Mouse (Mus musculus) skeletal muscle tissue, adult 2 months (tissue): Measurements from ENCODE around the gene Chaf1a.
A peak's percentile ranks its signal among the peaks of the same experiment; 100 is the strongest.
"Not testable (repeated sequence)": the region's sequence is repeated elsewhere in the genome, so short reads cannot be mapped to it uniquely, and the experiment has no call there.

Source experiments
- DNase-seq: peaks from one replicate; pipeline ENCODE4 v3.0.0-alpha.2; 2012; ENCODE audit warnings: low read depth, low spot score

Chaf1a gene

GRCm38 (mm10) chr17:56038583-56039261 lies 1.5 kb upstream of the Chaf1a start:
- no peak for DNase-seq

DNA sequence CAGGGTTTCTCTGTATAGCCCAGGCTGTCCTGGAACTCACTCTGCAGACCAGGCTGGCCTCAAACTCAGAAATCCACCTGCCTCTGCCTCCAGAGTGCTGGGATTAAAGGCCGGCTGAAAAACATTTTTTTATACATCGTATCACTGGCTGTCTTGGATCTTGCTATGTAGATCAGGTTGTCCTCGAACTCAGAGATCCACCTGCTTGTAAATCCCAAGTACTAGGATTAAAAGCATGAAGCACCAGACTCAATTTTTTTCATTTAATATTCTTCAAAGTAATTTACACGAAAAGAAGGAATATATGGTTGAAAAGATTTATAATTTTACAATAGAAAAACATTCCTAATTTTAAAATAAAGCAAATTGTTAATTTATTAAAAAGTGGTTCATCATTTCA lies 894 bp upstream of the Chaf1a start:
- no peak for DNase-seq

- no peak for DNase-seq
These were observed 571 bp downstream of the Chaf1a start for GRCm38 (mm10) chr17:56040857-56041163.

DNA sequence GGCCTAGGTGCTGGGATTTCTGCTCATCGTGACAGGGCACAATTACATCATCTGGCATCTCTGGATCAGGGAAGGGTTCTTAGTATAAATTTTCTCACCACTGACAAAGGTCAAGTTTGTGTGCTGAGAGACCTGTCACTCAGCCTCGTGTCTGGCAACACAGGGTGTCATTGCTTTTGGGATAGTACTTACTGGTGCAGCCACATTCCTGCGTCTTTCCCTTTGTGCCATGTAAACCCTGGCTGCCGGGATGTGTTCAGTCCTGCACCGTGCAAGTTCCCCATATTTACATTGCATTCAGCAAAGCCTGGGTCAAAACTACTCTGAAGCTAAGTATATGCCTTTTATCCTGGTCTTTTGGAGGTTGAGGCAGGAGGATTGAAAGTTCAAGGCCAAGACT lies 11.1 kb downstream of the Chaf1a start:
- no peak for DNase-seq

GRCm38 (mm10) chr17:56054938-56055337 lies 14.7 kb downstream of the Chaf1a start:
- no peak for DNase-seq

DNA sequence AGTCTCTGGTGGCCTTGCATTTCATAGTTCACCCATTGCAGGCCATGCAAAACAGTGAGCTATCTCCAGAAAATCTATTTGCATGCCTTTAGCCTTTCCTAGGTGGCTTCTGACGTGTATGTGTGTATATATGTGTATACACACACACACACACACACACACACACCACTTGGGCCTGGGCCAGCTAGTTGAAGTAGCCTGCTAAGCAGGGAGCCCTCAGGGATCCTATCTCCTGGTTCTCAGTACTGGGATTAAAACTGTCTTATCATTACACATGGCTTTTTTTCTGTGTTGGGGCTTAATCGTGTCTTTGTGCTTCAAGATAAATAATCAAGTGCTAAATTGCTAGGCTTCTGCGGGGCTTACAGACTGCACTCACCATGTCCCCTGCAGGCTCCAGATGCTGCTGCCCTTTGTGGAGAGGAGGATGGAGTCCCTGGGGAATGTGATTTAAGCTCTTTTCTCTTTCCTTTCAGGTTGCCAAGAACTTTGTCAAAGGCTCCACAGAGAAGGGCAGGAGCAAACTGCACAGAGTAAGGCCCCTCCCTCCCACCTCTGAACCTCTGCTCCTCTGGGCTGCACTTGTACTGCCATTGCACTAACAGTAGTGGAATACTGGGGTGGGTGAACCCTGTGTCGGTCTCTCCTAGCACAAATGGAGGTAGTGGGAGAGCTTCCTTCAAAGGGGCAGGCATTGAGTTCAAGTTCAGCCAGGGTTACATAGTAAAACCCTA lies 15.9 kb downstream of the Chaf1a start:
- no peak for DNase-seq

DNA sequence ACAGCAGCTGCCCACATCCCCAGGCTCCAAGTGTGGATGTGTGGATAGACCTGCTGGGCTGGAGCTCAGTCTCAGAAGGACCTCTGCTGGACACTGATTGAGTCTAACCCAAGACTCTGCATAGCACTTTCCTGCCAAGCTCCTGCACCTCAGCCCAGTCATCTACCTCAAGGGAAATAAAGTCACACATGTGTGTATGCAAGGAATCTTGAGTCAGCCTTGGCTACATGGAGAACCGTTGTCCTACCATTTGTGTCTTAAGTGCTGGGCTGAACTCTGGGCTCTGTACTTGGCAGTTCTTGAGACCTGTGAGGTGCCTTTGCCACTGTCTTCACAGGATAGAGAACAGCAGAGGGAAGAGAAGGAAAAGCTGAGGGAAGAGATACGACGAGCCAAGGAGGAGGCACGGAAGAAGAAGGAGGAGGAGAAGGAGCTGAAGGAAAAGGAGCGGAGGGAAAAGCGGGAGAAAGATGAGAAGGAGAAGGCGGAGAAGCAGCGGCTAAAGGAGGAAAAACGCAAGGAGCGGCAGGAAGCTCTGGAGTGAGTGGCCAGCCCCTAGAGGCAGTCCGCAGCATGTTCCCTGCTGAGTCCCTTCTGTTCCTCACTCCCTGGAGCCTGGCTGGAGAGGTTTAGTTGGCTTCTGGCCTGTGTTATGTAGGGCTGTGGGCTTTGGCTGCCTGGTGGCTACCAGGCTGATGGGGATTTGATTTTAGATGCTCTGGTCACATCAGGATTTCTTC lies 17.3 kb downstream of the Chaf1a start:
- DNase-seq = no peak

DNA sequence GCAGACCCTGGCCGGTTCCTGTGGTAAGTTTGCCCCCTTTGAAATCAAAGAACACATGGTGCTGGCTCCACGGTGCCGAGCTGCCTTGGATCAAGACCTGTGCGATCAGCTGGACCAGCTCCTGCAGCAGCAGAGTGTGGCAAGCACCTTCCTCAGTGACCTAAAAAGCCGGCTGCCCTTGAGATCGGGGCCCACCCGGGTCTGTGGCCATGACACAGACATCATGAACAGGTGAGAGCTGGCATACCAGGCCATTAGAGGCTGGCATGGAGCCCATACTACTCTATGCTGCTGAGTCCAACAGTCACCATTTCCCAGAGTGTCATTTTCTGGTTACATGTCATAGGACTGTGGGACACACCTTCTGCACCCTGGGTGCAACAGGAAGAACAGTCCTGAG lies 21.8 kb downstream of the Chaf1a start:
- DNase-seq = no peak

GRCm38 (mm10) chr17:56065715-56066114 lies 25.5 kb downstream of the Chaf1a start:
- DNase-seq = not testable (repeated sequence)

GRCm38 (mm10) chr17:56066451-56066850 lies 26.2 kb downstream of the Chaf1a start:
- DNase-seq = no peak

DNA sequence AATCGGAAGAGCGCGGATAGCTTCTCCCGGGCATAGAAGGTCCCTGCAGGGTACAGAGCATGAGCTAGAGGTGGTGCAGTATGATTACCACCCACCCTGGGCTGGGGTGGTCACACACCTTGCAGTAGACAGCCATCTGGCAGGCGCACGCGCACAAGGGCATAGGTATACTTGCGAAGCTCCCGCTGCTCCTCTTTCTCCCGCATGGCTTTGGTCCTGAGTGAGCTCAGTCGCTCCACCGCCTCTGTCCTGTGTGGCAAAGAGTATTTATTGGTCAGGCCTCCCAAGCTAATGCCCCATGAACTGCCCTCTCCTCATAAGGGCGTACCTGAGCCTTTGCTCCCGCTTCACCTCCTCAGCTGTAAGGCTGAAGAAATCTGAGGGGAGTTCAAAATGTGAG lies 28.8 kb downstream of the Chaf1a start:
- no peak for DNase-seq

- DNase-seq = no peak
These were observed 30.9 kb downstream of the Chaf1a start for GRCm38 (mm10) chr17:56071126-56071525.

DNA sequence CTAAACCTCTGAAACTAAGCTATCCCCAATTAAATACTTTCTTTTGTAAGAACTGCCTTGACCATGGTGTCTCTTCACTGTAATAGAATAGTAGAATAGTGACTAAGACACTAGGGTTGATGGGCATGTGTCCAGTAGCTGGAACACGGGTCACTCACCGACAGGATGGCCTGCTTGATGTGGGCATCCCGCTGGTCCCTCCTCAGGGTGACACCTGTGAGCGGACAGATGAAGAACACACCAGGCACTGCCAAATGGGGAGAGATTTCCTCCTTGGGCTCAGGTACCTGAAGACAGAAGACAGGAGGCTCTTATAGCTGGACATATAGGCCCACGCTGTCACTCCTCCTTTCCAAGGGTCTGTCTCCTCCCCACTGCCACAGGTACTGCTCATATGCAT lies 32.0 kb downstream of the Chaf1a start:
- DNase-seq = no peak

DNA sequence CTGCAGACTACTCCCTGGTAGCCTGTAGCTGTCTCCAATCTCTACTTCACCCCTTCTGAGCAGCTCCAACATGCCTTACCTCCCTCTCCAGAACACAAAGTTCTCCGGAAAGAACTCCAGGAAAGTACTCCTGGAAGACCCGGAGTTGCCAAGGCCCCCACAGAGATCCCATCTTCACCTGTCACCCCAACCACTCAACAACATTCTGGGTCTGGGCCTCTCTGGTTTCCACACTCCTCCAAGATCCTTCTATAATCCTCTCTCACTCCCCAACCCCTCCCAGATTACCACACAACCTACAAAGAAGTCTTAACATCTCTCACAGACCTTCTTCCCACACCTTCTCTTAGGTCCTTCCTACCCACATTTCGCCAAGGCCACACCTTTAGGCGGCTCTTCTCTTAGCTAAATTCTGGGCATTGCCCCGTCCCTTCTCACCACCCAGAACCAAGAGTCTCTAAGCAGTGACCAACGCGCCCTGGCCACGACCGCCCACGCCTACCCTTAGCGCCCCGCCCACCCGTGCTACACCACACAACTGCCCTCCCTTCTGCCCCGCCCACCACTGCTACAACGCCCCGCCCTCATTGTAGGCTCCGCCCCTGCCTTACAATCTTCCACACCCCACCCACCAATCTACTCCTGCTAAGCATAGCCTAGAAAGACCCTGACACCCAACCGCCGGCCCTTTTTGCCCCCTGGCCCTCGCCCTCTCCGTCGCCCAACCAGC lies 34.0 kb downstream of the Chaf1a start:
- DNase-seq = peak; percentile 78

DNA sequence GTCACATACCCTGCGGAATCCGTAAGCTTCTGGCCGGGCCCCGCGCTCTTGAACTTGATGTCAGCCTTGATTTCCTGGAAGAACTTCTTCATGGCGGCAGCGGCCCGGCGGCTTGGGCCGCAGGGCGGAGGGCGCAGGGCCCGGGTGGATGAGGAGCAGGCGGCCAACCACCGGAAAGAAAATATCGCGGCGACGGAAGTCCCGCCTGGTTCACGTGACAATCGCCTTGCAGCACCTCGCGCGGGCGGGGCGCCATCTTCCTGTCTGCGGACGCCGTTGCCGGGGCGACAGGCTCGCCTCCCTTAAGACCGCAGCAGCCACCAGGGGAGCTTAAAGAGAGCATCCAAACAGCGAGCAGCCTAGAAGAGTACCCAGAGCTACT lies 34.6 kb downstream of the Chaf1a start, which contains the start of gene Ubxn6:
Gene Ubxn6 (minus strand): TSS at position 202 of the 382 bp plus-strand sequence.
- peak; percentile 95 for DNase-seq

DNA sequence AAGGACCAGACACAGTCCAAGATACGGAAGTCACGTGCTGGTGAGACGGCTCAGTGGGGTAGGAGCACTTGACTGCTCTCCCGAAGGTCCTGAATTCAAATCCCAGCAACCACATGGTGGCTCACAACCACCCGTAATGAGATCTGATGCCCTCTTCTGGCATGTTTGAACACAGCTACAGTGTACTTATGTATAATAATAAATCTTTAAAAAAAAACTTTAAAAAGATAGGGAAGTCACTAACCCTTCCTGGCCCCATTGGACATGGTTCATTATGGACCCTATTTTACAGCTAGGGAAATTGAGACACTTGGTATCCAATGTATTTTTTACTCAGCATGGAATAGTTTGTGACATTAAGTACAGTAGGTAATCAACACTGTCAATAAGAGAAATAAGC lies 37.3 kb downstream of the Chaf1a start:
- DNase-seq = no peak

- DNase-seq = not testable (repeated sequence)
These were observed 38.1 kb downstream of the Chaf1a start for GRCm38 (mm10) chr17:56078361-56078760.

DNA sequence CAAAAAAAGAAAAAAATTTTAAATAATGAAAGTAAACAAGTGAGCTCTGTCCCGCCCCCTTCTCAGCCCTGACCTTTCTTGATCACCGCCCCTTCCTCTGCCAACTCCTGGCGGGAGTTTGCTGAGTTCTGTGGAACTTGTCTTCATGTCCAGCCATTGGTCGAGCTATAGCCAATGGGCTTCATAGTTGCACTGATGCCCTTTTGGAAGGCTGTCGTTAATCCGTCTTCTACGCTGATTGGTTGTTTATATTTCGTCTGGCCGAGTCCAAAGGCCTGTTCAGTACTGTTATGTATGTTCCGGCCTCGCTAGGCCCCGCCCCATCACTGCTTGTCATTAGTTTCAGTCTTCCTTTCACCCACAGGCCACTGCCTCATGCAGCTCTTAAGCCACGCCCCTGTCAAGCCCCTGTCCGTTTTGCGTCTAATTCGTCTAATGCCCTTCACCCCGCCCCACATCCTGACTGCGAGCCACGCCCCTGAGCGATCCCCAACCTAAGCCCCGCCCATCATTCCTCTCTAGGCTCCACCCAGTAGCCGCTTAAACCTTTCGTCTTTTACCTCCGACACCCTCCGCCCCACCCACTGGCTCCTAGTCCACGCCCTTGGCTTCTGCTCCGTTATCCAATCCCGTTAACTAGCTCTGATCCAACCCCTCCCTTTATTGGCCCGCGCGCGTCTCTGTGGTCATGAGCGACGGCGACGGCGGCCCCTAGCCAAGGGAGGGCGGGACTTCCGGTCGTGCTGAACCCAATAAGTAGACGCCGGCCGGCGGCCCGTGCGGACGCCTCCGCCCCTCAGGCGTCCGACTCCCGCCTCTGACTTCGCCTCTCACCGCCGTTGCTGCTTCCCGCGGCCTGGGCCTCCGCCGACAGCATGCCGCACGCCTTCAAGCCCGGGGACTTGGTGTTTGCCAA lies 38.9 kb downstream of the Chaf1a start, which contains the start of gene Hdgfl2:
Gene Hdgfl2 (plus strand): TSS at position 755 of the 916 bp plus-strand sequence.
- peak; percentile 100 for DNase-seq

GRCm38 (mm10) chr17:56079921-56080320 lies 39.7 kb downstream of the Chaf1a start:
- no peak for DNase-seq

DNA sequence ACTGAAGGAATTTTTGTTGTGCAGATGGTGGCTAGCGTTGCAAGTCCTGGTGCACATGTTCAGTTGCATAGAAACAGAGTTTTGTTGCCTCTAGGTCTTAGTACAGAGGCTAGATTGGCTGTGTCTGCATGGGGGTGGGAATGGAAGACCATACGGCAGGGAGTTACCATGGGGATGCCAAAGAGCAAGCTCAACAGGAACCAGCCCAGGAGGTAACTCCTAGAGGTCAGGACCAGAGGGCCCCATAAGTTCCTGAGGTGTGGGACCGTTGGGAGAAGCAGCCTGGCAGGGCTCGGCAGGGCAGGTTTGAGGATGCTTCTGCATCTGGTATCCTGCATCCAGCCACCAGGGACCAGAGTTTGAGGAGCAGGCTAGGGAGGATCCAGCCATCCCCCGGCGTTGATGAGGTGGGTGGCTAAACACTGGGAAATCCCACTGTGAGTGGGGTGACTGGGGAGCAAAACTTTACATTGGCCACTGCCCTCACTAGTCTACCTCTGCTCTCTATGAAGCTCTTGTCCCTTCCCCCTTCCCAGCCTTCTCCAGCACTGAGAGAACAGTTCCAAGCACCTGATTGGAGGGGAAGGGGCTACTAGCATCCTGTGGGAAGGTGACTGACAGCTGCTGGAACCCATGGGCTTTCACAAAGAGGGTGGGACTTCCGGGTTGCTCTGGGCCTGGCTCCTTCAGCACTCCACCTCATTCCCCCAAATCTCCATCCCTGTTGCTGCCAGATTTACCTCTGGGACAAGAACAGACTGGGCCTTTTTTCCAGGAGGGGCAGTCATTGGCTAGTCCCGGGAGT lies 40.7 kb downstream of the Chaf1a start:
- DNase-seq = no peak
